23 mouse cellular contexts compared by ENCODE assay signal in the genomic region with DNA sequence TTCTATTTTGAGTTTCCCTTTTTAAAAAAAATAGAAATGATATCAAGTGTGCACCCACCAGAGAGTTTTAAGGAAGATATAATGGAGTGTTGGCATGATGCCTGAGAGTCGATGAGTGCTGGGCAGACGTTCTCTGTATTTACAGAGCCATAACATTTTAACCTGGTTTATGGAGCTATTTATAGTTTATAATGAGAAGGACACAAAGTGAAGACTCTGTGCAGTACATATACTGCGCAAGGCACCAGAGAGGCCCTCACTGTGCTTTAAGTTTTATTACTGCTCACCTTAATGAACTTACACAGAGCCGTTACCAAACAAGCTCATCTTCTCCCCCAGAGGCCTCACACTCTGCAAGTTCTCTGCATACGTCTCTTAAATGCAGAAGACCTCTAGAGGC. TPM values are rescaled to one million over a fixed set of nuclear protein-coding genes. Genes with fewer than 3 reads are reported as not detected.
"Had no signal": no experiment of that assay in that cellular context is flagged by ENCODE, and none has a peak within 500 bp of the region (broad histone marks: within the 10 kb centered on the region; RNA-seq: fewer than 3 reads in every experiment).

No protein-coding gene starts in this region.

- DNase-seq: kidney, postnatal 14 days; lung, adult 2 months; lung, postnatal 4 days; midbrain, embryonic 14.5 days; right cerebral cortex, postnatal 14 days; thymus, adult 18-20 months; thymus, postnatal 14 days had no signal

- H3K36me3 ChIP-seq: kidney, embryonic 15.5 days; limb, embryonic 10.5 days; liver, embryonic 15.5 days; midbrain, embryonic 10.5 days; neural tube, embryonic 12.5 days had no signal

- H3K4me3 ChIP-seq: kidney, embryonic 15.5 days; limb, embryonic 10.5 days; liver, embryonic 15.5 days; midbrain, embryonic 10.5 days; myocyte; neural tube, embryonic 12.5 days had no signal

- H3K4me1 ChIP-seq: kidney, embryonic 15.5 days; limb, embryonic 10.5 days; liver, embryonic 15.5 days; midbrain, embryonic 10.5 days; neural tube, embryonic 12.5 days had no signal

- H3K9ac ChIP-seq: kidney, embryonic 15.5 days; liver, embryonic 15.5 days; neural tube, embryonic 12.5 days had no signal

- ATAC-seq: lung, postnatal 0 days had no signal

- H3K27ac ChIP-seq: kidney, embryonic 15.5 days; limb, embryonic 10.5 days; liver, embryonic 15.5 days; midbrain, embryonic 10.5 days; neural tube, embryonic 12.5 days had no signal

- H3K9me3 ChIP-seq: kidney, embryonic 15.5 days; limb, embryonic 10.5 days; liver, embryonic 15.5 days; midbrain, embryonic 10.5 days; neural tube, embryonic 12.5 days had no signal

- H3K27me3 ChIP-seq: kidney, embryonic 15.5 days; liver, embryonic 15.5 days; neural tube, embryonic 12.5 days had no signal

- H3K4me2 ChIP-seq: kidney, embryonic 15.5 days; liver, embryonic 11.5 days; liver, embryonic 15.5 days; neural tube, embryonic 12.5 days had no signal

RNA-seq across cellular contexts. Expression of a gene that starts 13.5 kb away (rescaled TPM):
- total RNA-seq: layer of hippocampus, adult 8-10 months; layer of hippocampus, postnatal 14 days; left cerebral cortex, adult 18-20 months; left cerebral cortex, postnatal 14 days; megakaryocyte, adult 5-6 weeks had no signal
- polyA plus RNA-seq: kidney, embryonic 15.5 days; large intestine, adult 2 months; limb, embryonic 10.5 days; limb, embryonic 14.5 days; liver, embryonic 11.5 days; liver, embryonic 15.5 days; lung, adult 2 months; midbrain, embryonic 10.5 days; midbrain, embryonic 14.5 days; myocyte; neural tube, embryonic 12.5 days; small intestine, adult 2 months had no signal

RNA-seq across cellular contexts. Expression of a gene that starts 36.6 kb away (rescaled TPM):
- total RNA-seq: layer of hippocampus, adult 8-10 months; layer of hippocampus, postnatal 14 days; left cerebral cortex, adult 18-20 months; left cerebral cortex, postnatal 14 days; megakaryocyte, adult 5-6 weeks had no signal
- polyA plus RNA-seq: kidney, embryonic 15.5 days; large intestine, adult 2 months; limb, embryonic 10.5 days; limb, embryonic 14.5 days; liver, embryonic 11.5 days; liver, embryonic 15.5 days; lung, adult 2 months; midbrain, embryonic 10.5 days; midbrain, embryonic 14.5 days; myocyte; neural tube, embryonic 12.5 days; small intestine, adult 2 months had no signal
